Mouse (Mus musculus) liver, embryonic 12.5 days (tissue): ENCODE results near the gene Zdbf2. TPM values are rescaled to one million over a fixed set of nuclear protein-coding genes. Genes with fewer than 3 reads are reported as not detected.
"Not testable (repeated sequence)": the region's sequence is repeated elsewhere in the genome, so short reads cannot be mapped to it uniquely, and the experiment has no call there.

Experiments
- ATAC-seq: fragments of 200-750 bp; cut with Nextera tagmentation; 2 replicates; pipeline ENCODE4 v1.8.0; 2017; ENCODE audit warnings: moderate number of reproducible peaks, mild to moderate bottlenecking, moderate library complexity
- H3K27ac ChIP-seq: fragments of 300-500 bp; sonication (generic); 2 replicates; pipeline ENCODE4 v1.5.1; 2016; ENCODE audit warnings: mild to moderate bottlenecking
- H3K27me3 ChIP-seq: fragments of 300-500 bp; sonication (generic); replicated peaks from 2 replicates; pipeline ENCODE4 v1.6.1; 2016; ENCODE audit warnings: mild to moderate bottlenecking, moderate library complexity
- H3K36me3 ChIP-seq: fragments of 300-500 bp; sonication (generic); 2 replicates; pipeline ENCODE4 v1.6.1; 2016; ENCODE audit warnings: mild to moderate bottlenecking, moderate library complexity
- H3K4me1 ChIP-seq: fragments of 300-500 bp; sonication (generic); 2 replicates; pipeline ENCODE4 v1.6.1; 2016
- H3K4me2 ChIP-seq: fragments of 300-500 bp; sonication (generic); 2 replicates; pipeline ENCODE4 v1.6.1; 2016; ENCODE audit warnings: mild to moderate bottlenecking, moderate library complexity
- H3K4me3 ChIP-seq: fragments of 300-500 bp; sonication (generic); 2 replicates; pipeline ENCODE4 v1.5.1; 2016; ENCODE audit warnings: mild to moderate bottlenecking, moderate library complexity
- H3K9ac ChIP-seq: fragments of 300-500 bp; sonication (generic); 2 replicates; pipeline ENCODE4 v1.6.1; 2016; ENCODE audit warnings: mild to moderate bottlenecking, moderate library complexity
- H3K9me3 ChIP-seq: fragments of 300-500 bp; sonication (generic); replicated peaks from 2 replicates; pipeline ENCODE4 v1.6.1; 2016; ENCODE audit warnings: mild to moderate bottlenecking, moderate library complexity
- WGBS: fragments of 180-500 bp; shearing (Covaris S2); methylation state at CpG from one replicate; pipeline ENCODE4 v1.1.7; 2016; ENCODE audit not compliant: insufficient replicate concordance; 5-methylcytosine and 5-hydroxymethylcytosine counted together
- microRNA-seq: library from miRNA; unstranded; fragments of <30 nt; microRNA quantifications from one replicate; pipeline ENCODE4, GENCODE M21; 2017
- polyA plus RNA-seq: library from polyadenylated mRNA; unstranded; fragments of >200 nt; fragmentation: Nextera tagmentation; extraction: Ambion mirVana; gene quantifications from 2 replicates; pipeline ENCODE4 v1.2.1, GENCODE M21; 2016

The Zdbf2 gene
- polyA plus RNA-seq, 1 experiment from 2014 or later, result 1.6 TPM

GRCm38 (mm10) chr1:63266716-63267115 is 6.3 kb upstream of the Zdbf2 start:
- Histone ChIP-seq H3K4me3 (no peak overlapping the region), H3K9ac (no peak overlapping the region), H3K27ac (no peak overlapping the region), H3K36me3 (no peaks in the 10 kb centered on the region), H3K27me3 (peaks cover 98% of the 10 kb centered on the region), H3K9me3 (no peaks in the 10 kb centered on the region), H3K4me2 (no peak overlapping the region), H3K4me1 (no peaks in the 10 kb centered on the region)
- 44% methylated on average over 15 of the region's 15 CpGs for WGBS
- ATAC-seq, result no peak

- Histone ChIP-seq H3K27ac (no peak overlapping the region), H3K27me3 (peaks cover 90% of the 10 kb centered on the region), H3K36me3 (no peaks in the 10 kb centered on the region), H3K4me2 (no peak overlapping the region), H3K4me3 (no peak overlapping the region), H3K4me1 (peaks cover 6% of the 10 kb centered on the region; the same call in 1 of the 2 replicates), H3K9ac (no peak overlapping the region), H3K9me3 (no peaks in the 10 kb centered on the region)
- ATAC-seq, result no peak
- 31% methylated on average over 8 of the region's 8 CpGs for WGBS
Observed at GRCm38 (mm10) chr1:63272125-63272675, 865 bp upstream of the Zdbf2 start.

GRCm38 (mm10) chr1:63273339-63273951 is 380 bp downstream of the Zdbf2 start:
- Histone ChIP-seq H3K4me2 (peak overlapping the region; percentile 62), H3K36me3 (no peaks in the 10 kb centered on the region), H3K4me3 (peak overlapping the region; percentile 53), H3K9me3 (no peaks in the 10 kb centered on the region), H3K9ac (peak overlapping the region; percentile 35), H3K27me3 (peaks cover 87% of the 10 kb centered on the region), H3K27ac (no peak overlapping the region; the same call in 1 of the 2 replicates), H3K4me1 (peaks cover 6% of the 10 kb centered on the region; the same call in 1 of the 2 replicates)
- 1% methylated on average over 56 of the region's 89 CpGs for WGBS
- no peak for ATAC-seq

GRCm38 (mm10) chr1:63274046-63274730 is 1.1 kb downstream of the Zdbf2 start:
- Histone ChIP-seq H3K27me3 (peaks cover 87% of the 10 kb centered on the region), H3K27ac (no peak overlapping the region), H3K4me1 (peaks cover 6% of the 10 kb centered on the region; the same call in 1 of the 2 replicates), H3K9me3 (no peaks in the 10 kb centered on the region), H3K36me3 (no peaks in the 10 kb centered on the region), H3K4me3 (peak overlapping the region; percentile 53), H3K9ac (no peak overlapping the region), H3K4me2 (peak overlapping the region; percentile 62)
- WGBS, result 19% methylated on average over 19 of the region's 19 CpGs
- no peak for ATAC-seq

- no peak for ATAC-seq
- WGBS, result 39% methylated on average over 5 of the region's 5 CpGs
- Histone ChIP-seq H3K9me3 (no peaks in the 10 kb centered on the region), H3K4me1 (peaks cover 4% of the 10 kb centered on the region; the same call in 1 of the 2 replicates), H3K9ac (no peak overlapping the region), H3K4me2 (no peak overlapping the region), H3K36me3 (no peaks in the 10 kb centered on the region), H3K4me3 (no peak overlapping the region), H3K27ac (no peak overlapping the region), H3K27me3 (peaks cover 54% of the 10 kb centered on the region)
Observed at GRCm38 (mm10) chr1:63278106-63278505, 5.0 kb downstream of the Zdbf2 start.

GRCm38 (mm10) chr1:63293965-63294364 is 20.9 kb downstream of the Zdbf2 start:
- no peak overlapping the region for H3K4me3 ChIP-seq
- no peak for ATAC-seq
- no peaks in the 10 kb centered on the region for H3K27me3 ChIP-seq
- H3K36me3 ChIP-seq, result no peaks in the 10 kb centered on the region
- H3K27ac ChIP-seq, result no peak overlapping the region
- no peak overlapping the region for H3K9ac ChIP-seq
- H3K4me1 ChIP-seq, result no peaks in the 10 kb centered on the region
- no peak overlapping the region for H3K4me2 ChIP-seq
- no peaks in the 10 kb centered on the region for H3K9me3 ChIP-seq
- WGBS, result 55% methylated on average over 7 of the region's 7 CpGs

GRCm38 (mm10) chr1:63309661-63310060 is 36.6 kb downstream of the Zdbf2 start:
- Histone ChIP-seq H3K9ac (no peak overlapping the region), H3K4me1 (no peaks in the 10 kb centered on the region), H3K27ac (no peak overlapping the region), H3K4me3 (no peak overlapping the region), H3K4me2 (no peak overlapping the region), H3K36me3 (no peaks in the 10 kb centered on the region), H3K27me3 (peaks cover 12% of the 10 kb centered on the region), H3K9me3 (no peaks in the 10 kb centered on the region)
- whole genome bisulfite sequencing, result 50% methylated on average over 18 of the region's 18 CpGs
- no peak for ATAC-seq

- not testable (repeated sequence) for H3K27ac ChIP-seq, H3K4me2 ChIP-seq, H3K36me3 ChIP-seq, H3K9ac ChIP-seq, H3K9me3 ChIP-seq, H3K4me3 ChIP-seq, H3K4me1 ChIP-seq, ATAC-seq, H3K27me3 ChIP-seq
- 33% methylated on average over 12 of the region's 12 CpGs for WGBS
Observed at GRCm38 (mm10) chr1:63323565-63324132, 50.6 kb downstream of the Zdbf2 start.

Small RNA genes lying within 50 kb of the gene (microRNA-seq; reads per million reads assigned to microRNA genes)
- not detected for gene Gm24513

Other genes with a start within 250 kb of the Zdbf2 start
- gene Ino80d, start 158.6 kb upstream of the Zdbf2 start, polyA plus RNA-seq, result 7.1 and 7.2 TPM in 2 replicates
- gene Eef1b2, start 96.4 kb upstream of the Zdbf2 start, polyA plus RNA-seq, result 388 and 395 TPM in 2 replicates
- 133 and 137 TPM in 2 replicates for gene Ndufs1, start 96.4 kb upstream of the Zdbf2 start, polyA plus RNA-seq
- gene Gpr1, start 58.7 kb upstream of the Zdbf2 start, polyA plus RNA-seq, result 0.08 TPM in 1 of 2 replicates, not detected in the other
- gene Adam23, start 172.6 kb downstream of the Zdbf2 start, polyA plus RNA-seq, result 0.13 and 0.49 TPM in 2 replicates